Mouse (Mus musculus) cerebellum, adult 9-11 months (tissue): Measurements from ENCODE around the gene Nr3c2.

Source experiments
- DNase-seq: peaks from one replicate; pipeline ENCODE4 v3.0.0; 2022

Gene Nr3c2

DNA sequence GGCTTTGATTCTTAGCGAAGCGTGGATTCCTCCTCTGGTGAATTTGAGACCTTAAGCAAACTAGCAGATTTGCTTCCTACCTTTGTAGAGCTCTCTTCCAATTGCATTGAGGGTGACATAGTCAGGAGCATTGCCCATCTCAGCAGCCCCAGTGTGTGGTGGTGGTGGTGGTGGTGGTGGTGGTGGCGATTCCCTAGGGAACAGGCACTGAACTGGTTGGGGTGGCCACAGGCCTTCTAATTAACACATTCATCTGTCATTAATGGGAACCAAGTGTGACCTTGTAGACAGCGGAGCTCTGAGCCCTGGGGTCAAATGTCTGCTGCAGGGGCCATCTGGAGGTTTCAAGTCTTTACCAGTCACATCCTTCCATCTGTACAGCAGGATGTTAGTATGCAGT lies 277.1 kb downstream of the Nr3c2 start:
- DNase-seq, result no peak

DNA sequence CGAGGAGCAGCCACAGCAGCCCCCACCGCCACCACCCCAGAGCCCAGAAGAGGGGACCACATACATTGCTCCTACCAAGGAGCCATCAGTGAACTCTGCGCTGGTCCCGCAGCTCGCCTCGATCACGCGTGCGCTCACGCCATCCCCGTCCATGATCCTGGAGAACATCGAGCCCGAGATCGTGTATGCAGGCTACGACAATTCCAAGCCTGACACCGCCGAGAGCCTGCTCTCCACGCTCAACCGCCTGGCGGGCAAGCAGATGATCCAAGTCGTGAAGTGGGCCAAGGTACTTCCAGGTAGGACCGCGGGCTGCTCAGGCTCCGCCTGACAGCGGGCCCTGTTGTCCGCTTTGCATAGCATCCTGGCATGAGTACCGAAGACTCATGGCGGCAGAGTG lies 286.6 kb downstream of the Nr3c2 start:
- DNase-seq, result no peak

DNA sequence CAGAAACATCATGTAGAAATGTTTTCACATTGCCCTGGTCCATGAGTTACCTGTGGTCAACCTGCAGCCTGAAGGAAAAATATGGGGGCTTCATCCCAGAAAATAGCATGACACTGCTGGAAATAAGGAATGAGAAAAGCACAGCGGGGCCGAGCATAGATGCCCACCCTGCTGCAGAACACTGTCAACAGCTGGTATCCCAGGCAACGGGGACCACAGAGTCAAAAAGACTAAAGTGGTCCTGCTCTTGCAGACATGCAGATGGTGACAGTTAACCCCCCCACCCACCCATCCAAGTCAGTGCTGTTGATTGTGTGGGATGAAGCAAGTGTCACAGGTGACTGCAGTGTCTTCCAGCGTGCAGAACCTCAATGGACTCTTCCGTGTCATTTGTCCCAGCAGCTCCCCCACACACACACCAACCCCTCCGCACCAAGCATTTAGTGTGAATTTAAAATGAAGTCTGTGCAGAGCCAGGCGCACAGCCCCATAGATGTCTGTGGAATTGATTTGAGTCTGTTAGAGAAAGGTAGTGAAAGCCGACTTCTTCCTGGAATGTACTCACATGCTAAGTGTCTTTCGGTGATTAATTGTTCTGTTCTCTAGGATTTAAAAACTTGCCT lies 287.8 kb downstream of the Nr3c2 start:
- no peak for DNase-seq

DNA sequence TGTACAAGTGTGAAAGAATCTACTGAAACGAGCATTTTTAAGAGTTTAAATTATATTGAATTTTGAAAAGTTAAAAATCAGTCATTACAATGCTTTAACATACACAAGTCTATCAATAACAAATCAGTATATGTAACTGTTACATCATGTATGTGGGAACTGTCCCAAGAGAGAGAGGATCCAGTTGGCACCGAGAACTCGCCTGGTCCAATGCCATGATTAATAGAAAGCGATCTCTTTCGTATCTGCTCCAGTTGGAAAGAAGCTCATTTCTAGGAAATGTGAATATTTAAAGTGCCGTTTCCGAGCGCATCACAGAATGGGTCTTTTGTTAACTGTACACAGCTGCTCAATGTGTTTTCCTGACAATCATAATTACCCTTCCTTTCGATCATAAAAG lies 288.5 kb downstream of the Nr3c2 start:
- peak; percentile 6 for DNase-seq

DNA sequence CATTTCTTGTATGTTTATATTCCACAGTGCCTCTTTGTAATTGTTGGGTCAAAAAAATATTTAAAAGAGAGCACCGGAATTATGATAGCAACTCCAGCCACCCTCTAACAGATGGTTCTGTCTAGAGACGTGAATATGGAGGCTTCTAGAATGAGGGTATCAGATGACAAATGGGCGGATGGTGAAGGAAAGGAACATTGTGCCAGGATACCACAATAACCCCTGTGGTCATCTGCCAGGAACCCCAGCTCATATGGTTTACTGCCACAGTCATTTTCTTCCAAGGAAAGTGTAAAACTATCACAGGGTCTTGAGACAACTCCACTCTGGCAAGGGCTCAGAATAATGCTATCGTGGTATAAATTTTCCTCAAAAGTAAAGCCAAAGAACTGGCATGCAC lies 289.1 kb downstream of the Nr3c2 start:
- no peak for DNase-seq

DNA sequence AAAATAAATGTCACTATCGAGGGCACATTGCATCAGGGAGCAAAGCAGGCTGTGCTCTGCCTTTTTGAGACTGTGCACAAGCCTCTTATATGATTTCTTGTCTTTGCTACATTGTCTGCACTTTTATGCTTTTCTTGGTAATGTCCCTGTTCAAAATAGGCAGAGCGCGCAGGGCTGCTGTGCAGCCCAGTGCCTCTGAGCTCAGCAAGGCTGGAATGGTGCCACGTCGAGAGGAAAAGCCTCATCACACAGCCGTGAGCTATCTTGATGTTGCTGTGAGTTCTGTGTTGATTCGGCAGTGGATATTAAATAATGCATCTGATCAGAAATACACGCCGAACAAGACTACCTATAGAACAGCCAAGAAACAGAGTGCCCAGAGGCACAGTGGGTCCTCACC lies 290.1 kb downstream of the Nr3c2 start:
- DNase-seq, result no peak

DNA sequence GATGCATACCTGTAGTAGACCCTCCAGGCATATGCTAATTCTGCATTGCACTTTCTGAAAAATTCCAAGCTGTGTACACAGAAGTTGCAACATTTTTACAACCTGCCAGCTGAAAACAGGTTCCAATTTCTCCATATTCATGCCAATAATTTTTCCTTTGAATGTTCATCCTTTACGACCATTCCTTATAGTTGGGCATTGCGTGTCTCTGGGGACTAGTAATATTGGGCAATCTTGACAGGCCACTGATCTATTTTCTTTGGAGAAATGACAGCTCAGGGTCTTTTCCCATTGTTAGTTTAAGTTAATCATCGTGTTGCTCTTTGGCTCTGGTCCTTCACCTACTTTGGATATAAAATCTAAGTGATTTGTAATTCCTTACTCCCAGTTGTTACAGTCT lies 291.2 kb downstream of the Nr3c2 start:
- no peak for DNase-seq

DNA sequence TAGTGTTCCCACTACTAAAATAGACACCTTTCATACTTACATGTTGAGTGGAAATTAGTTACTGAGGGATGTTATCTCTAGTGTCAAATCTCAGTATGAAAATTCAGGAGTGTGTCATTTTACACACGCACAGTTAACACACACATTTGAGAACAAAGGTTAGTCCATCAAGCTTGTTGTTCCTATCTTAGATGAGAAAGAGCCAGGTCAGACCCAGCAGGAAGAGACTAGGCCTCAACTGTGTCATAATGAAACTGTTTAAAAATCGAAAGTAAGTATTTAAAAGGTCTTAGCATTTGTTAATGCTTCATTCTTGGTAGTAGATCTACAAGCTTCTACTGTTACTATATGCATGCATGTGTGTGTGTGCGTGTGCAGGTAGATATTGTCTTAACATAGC lies 310.1 kb downstream of the Nr3c2 start:
- no peak for DNase-seq

DNA sequence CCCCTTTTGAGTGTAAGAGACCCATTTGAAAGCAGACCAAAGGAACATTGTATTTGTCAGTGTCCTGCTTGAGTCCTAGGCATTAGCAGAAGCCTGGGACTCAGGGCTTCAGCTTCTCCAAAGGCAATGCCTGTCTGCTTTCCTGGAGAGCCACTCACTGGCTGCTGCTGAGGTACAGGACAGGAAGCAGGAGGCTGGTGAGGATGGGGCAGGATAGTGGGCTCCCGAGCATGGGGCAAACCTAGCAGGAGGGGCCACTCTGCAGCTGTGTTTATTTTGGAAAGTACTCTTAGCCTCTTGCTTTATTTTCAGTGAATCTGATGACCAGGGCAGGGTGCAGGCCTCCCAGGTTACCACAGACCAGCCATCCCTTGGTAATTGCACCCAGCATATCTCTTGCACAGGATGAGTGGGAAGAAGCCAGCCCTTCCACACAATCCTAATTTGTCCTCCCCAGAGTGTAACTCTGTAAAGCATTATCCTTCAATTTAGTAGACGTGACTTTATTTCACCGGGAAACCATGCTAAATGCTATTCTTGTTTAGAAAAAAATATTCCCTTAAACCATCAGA lies 314.7 kb downstream of the Nr3c2 start:
- no peak for DNase-seq

DNA sequence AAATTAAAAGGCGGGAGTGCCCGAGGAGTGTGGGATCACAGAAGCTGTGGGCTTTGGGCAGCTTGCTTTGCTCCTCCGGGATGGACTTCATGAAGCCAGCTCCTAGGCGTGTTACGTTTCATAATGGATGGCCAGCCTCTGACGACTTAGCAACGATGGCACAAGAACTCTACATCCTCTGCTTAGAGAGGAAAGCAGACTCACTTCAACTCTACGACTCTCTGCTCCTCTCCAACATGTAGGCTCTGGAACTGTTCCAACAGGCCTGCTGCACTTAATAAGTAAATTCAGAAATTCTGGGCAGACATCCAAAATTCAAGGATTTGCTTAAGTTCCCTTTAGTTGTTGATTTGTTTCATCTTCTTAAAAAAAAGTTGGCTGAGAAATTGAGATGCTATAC lies 315.4 kb downstream of the Nr3c2 start:
- DNase-seq, result no peak

DNA sequence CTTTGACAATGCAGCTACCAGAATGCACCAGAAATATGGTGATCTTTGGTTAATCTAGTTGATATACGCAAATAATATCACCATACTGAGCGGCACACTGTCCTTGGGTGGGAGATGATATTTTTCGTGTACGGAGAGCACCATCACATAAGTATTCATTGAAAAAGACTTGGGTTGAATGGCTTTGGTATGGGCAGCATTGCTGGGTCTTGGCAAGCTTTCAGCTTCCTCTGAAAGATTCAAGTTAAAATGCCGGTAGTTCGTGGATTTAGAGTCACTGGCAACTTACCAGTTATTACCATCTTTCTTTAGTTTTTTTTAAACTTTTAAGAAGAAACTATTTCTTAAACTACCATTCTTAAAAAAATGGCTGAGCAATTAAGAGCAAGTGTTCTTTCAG lies 315.9 kb downstream of the Nr3c2 start:
- DNase-seq, result no peak

DNA sequence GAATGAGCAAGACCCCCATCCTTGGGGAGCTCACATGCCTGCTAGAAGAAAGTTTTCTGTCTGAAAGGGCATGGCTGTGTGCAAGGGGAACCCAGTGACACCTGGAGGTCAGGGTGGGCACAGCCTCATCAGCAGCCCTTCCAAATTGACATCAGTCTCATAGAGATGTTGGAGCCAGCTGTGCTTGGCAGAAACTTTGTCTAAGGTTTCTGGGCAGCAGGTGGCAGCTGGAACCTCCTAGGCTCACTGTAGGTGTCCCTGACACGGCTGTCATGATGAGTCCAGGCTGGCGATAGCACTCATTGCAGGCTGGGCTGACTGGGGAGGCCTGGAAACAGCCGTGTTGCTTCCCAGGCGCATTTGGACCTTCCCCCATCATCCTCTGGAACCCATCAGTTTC lies 323.9 kb downstream of the Nr3c2 start:
- no peak for DNase-seq

DNA sequence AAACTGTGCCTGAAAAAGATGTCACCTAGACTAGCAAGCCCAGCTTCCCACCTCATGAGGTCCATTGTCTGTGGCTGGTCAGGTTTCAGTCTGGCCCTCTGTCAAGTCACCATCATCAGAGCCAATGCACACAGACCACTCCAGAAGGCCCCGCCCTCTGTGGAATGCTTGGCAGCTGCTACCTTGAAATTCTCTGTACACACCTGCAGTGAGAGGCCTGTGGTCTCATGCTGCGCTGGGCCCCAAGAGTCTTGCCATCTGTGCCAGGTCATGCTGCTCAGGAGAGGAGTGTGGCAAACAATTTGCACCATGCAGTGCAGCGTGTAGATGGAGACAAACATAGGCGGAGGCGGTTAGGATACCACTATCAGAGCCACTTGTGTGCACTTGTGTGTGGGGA lies 328.5 kb downstream of the Nr3c2 start:
- DNase-seq, result peak; percentile 66

DNA sequence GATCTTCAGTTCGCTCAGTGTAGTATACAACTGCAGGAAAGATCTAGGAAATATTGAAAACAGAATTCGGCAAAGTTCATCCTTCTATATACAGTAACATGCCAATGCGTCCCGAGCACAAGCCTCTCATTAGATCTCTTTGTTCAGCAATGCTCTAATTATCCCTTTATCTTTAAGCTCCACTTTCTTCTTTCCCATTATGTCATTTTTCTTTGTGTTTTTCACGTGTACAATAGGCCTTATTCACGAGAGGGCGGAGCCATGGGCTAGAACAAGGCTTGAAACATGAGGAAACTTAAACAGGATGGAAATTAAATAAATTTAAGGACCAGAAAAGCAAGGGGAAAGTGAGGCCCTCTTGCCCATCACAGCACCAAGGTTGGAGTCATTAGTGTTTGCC lies 329.4 kb downstream of the Nr3c2 start:
- DNase-seq, result no peak

DNA sequence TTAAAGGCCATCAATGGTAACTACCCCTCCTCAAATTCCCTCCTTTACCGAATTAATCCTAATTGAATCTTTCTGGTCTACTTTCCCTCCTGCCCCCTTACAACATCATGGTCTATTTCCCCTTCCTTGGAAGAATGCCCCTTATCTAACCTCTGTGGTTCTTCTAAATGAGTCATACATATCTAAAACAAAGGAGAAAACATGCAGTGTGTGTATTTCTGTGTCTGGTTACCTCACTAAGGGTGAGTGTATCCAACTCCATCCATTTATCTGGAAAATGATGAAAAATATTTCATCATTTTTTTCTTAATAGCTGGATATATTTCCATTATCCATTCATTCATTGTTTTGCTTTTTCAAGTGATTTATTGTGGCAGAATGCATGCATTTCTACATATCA lies 332.0 kb downstream of the Nr3c2 start:
- no peak for DNase-seq

DNA sequence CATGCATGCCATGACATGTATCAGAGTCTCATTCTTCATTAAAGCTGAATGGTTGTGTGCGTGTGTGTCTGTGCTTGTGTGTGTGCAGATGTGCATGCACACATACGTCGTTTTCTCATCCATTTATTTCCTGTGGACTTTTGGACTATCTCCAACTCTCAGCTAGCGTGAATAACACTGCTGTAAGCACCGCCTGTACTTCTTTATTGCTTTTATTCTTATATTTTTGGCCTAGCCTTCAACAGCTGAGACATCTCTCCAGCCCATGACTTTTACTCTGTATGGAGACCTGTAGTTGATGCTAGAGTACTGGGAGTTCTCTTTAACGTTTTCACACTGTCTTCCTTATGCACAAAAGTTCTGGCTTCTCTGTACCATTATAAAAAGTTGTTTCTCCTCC lies 332.6 kb downstream of the Nr3c2 start:
- no peak for DNase-seq

DNA sequence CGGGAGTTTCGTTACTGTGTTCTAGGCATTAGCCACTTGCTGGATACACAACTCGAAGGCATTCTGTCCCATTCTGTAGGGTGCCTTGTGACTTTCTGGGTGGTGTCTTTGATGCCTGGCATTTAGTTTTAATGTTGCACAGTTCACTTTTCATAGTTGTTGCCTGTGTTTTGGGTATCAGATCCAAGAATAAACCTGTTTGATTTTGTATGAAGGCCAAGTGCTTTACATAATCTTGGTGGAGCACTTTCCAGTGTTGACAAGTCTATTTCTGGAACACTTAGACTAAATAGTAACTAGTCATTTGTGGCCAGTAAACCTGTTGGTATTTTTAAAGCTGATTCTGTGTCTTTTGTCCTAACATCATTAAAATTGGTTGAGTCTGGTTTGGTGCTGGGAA lies 333.2 kb downstream of the Nr3c2 start:
- no peak for DNase-seq

DNA sequence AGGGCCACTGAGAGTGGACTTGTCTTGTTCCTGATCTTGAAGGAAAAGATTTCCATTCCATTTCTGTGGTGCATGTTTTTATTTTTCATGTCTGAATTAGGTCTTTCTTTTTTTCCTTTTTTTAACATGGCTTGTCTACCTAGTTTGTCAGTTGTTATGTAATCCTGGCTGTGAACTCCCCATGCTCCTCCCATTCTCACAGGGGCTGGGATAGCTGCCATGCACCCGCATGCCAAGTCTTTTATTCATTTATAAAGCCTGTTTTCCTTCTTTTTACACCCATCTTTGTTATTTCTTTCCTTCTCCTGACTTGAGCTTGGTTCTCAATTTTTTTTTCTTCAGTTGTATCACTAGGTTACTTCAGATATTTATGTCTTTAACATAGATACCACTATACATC lies 337.5 kb downstream of the Nr3c2 start:
- DNase-seq, result peak; percentile 17

DNA sequence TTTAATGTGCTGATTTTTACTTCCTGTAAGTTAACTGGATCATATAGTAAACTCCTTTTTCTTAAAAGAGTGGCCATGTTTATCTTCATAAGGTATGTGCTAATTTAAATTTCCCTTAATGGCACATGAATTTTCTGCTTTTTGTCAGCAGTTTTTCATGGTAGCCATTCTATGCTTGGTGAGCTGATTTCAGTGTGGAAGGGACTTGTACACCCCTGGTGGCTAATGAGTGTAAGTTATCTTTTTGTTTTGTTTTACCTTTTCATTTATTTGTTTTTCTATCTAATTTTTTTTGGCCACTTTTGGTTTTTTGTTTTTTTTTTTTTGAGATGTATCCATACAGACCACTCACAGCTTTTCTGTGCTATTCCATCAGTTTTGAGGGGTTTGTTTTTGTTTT lies 340.2 kb downstream of the Nr3c2 start:
- DNase-seq, result no peak

DNA sequence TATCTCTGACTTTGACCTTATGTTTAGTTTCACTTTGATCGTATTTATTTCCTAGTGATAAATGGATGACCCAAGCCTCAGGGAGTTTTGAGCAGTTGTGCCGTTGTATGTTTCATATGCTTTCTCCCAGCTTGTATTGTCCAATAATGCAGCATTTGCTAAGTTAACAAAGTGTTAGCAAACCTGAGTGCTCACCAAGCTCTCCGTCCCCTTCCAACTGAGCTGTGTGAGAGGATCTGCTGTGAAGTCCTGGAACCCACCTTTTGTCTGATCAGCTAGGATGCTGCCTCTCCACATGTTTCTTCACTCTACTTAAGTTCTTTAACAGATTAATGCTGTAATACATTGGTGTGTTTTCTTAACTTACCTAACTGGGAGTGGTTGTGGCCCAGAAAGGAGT lies 342.1 kb downstream of the Nr3c2 start:
- no peak for DNase-seq

DNA sequence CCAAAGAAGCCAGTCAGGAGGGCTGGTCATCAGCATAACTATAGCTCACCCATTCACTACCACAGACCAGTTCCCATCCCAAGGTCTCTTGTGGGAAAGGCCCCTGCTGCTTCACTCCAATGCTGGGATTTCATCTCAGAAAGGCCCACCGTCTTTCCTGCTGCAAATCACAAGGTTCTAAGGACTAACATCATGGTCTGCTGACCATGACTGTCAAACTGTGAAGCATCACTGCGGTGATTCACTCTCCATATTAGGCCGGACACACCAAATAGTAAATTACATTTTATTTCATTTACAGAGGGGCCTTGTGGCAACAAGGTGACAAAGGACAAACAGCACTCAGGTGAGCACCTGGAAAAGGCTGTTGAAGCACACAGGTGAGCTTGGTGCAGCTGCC lies 350.9 kb downstream of the Nr3c2 start:
- no peak for DNase-seq

DNA sequence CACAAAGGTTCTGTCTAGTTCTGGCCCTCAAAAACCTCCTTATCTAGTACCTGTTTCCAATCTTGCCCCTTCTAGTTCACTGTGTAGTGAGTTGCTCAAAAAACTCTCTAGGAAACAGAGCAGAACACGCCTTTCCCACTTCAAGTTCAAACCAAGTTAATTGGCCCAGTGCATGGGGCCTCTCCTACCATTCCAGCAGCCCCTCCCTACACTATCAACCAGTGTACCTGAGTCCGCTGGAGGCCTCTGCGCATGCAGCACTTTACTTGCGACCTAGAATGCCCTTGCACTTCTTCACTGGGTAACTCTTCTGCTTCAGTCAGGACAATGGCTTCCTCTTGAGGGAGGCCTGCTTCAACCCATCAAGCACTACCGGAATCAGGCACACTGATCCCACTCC lies 351.9 kb downstream of the Nr3c2 start:
- no peak for DNase-seq

DNA sequence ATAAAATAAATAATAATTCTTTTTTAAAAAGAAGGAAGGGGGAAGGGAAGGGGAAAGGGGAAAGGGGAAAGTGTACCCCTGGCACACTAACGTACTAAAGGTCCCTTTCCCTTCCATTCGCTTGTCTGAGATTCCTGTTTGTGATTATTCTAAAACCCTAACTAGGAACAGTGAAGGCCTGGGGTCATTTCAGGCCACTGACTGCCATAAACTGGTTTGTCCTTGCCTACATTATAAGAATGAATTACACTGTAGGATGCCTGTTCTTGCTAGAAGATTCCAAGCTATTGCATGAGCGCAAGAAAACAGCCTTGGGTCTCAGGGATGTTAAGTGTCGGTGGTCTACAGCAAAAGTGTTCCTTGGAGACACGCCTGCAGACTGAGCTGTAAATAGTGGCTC lies 355.2 kb downstream of the Nr3c2 start:
- DNase-seq, result no peak

DNA sequence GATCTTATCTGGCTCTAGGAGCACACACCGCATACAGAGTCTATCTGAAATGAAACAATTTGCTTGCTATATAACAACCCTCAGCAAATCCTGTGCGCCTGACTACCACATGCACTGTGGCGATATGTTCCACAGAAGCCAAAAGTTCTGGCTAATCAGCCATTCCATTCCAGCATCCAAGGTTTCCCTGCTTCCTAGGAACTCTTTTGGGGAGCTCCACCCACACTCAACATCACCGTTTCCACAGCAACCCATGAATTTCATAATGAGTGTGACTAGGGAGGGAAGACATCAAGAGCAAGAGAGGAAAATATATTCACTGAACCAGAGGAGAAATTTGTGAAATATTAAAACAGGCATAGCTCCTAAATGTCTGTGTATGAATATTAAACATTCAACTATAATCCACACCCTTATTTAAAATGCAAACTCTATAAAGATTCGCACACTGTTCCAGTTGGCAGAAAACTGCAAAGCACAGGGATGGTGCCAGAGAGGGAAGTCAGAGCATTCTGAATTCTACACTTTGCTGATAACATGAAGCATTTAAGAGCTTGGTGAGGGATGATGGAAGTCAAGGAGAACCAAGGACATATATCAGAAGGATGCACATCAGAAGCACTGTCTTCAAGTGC lies 357.3 kb downstream of the Nr3c2 start:
- DNase-seq, result no peak

DNA sequence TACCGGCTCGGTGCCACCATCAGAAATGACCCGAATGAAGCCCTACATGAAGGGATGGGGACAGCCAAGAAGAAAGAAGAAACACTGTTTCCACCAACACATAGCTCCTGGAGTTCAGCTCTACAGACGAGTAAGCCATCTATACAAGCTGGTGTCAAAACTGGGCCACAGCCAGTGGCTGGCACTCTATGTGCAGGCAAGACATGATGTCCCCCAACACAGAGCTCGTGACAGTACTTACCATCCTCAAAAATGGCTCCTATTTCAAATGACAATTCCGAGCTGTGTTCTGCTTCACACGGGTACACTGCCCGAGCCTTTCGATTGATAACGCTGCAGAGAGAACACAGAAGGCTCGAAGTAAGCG lies 357.8 kb downstream of the Nr3c2 start:
- no peak for DNase-seq
